Comparison of ENCODE assay signal across 8 mouse cellular contexts in genomic region chr4:122885768-122886578, GRCm38 (mm10). TPM values are rescaled to one million over a fixed set of nuclear protein-coding genes. Genes with fewer than 3 reads are reported as not detected.
DNase-seq lines count a peak whose midpoint lies in the region; ATAC-seq and TF ChIP-seq lines count a peak whose summit lies in the region.

Cap1 (minus strand) TSS chr4:122886056.

- peak within 1 kb of the TSS; percentile 83 for H3K4me3 ChIP-seq in embryonic facial prominence, embryonic 13.5 days
- peak within 1 kb of the TSS; percentile 70 for H3K4me3 ChIP-seq in kidney, adult 2 months (ENCODE audit: insufficient read depth, low read depth, low read length)
- H3K4me3 ChIP-seq in limb, embryonic 12.5 days (replicated peaks) = peak within 1 kb of the TSS; percentile 81
- peak within 1 kb of the TSS; percentile 80 for H3K4me3 ChIP-seq in midbrain, embryonic 15.5 days
- H3K4me3 ChIP-seq in spleen, adult 2 months (ENCODE audit: extremely low read depth, insufficient read depth, insufficient read length) = peak within 1 kb of the TSS; percentile 83

- no peaks in the 10 kb centered on the region for H3K27me3 ChIP-seq in embryonic facial prominence, embryonic 13.5 days
- H3K27me3 ChIP-seq in kidney, adult 2 months (replicated peaks; ENCODE audit: control insufficient read depth, insufficient read depth, low read length) = no peaks in the 10 kb centered on the region
- no peaks in the 10 kb centered on the region for H3K27me3 ChIP-seq in limb, embryonic 12.5 days
- H3K27me3 ChIP-seq in midbrain, embryonic 15.5 days (replicated peaks) = no peaks in the 10 kb centered on the region
- no peaks in the 10 kb centered on the region for H3K27me3 ChIP-seq in spleen, adult 2 months (ENCODE audit: control insufficient read depth, insufficient read depth, low read length)

- no peak for TF ChIP-seq CTCF in kidney, adult 2 months (conservative IDR thresholded peaks at IDR 0.05; ENCODE audit: insufficient read depth, insufficient read length, low read depth, low read length)
- no peak for TF ChIP-seq CTCF in spleen, adult 2 months (IDR thresholded peaks at IDR 0.05; ENCODE audit: extremely low read depth, insufficient read depth, insufficient read length, insufficient replicate concordance)

- TF ChIP-seq POLR2A in kidney, adult 2 months (IDR thresholded peaks at IDR 0.05; ENCODE audit: low read depth, low read length) = peak; percentile 75
- peak; percentile 97 for TF ChIP-seq POLR2A in spleen, adult 2 months (IDR thresholded peaks at IDR 0.05; ENCODE audit: low read depth, low read length)

- WGBS in embryonic facial prominence, embryonic 13.5 days = under 1% methylated on average over 49 of the region's 49 CpGs
- under 1% methylated on average over 49 of the region's 49 CpGs for WGBS in kidney, adult 2 months
- under 1% methylated on average over 49 of the region's 49 CpGs for WGBS in limb, embryonic 12.5 days
- WGBS in midbrain, embryonic 15.5 days = 0% methylated on average over 49 of the region's 49 CpGs
- under 1% methylated on average over 49 of the region's 49 CpGs for WGBS in spleen, adult 2 months

- DNase-seq in 3134 (ENCODE audit: extremely low read depth, insufficient read length, low spot score) = peak; percentile 99
- DNase-seq in adrenal gland, postnatal 36 days = peak; percentile 98
- DNase-seq in heart, adult 18-20 months = peak; percentile 98 to 99
- peak; percentile 100 for DNase-seq in kidney, adult 2 months
- peak; percentile 94 to 97 for DNase-seq in spleen, adult 2 months (ENCODE audit: low read depth in 1 of 2, low spot score in 2 of 2)

- ATAC-seq in embryonic facial prominence, embryonic 13.5 days (ENCODE audit: insufficient number of reproducible peaks, insufficient read depth, low FRiP score, low TSS enrichment, low read depth) = peak; percentile 94
- peak; percentile 96 for ATAC-seq in limb, embryonic 12.5 days (ENCODE audit: insufficient number of reproducible peaks, insufficient read depth, low FRiP score, low TSS enrichment, low read depth)
- peak; percentile 96 for ATAC-seq in midbrain, embryonic 15.5 days (replicated peaks)

- H3K4me2 ChIP-seq in embryonic facial prominence, embryonic 13.5 days = peak within 1 kb of the TSS; percentile 83
- peak within 1 kb of the TSS; percentile 85 for H3K4me2 ChIP-seq in limb, embryonic 12.5 days
- peak within 1 kb of the TSS; percentile 90 for H3K4me2 ChIP-seq in midbrain, embryonic 15.5 days

- H3K9me3 ChIP-seq in embryonic facial prominence, embryonic 13.5 days = no peaks in the 10 kb centered on the region
- H3K9me3 ChIP-seq in limb, embryonic 12.5 days = no peaks in the 10 kb centered on the region
- no peaks in the 10 kb centered on the region for H3K9me3 ChIP-seq in midbrain, embryonic 15.5 days

- peaks cover 18% of the 10 kb centered on the region for H3K4me1 ChIP-seq in embryonic facial prominence, embryonic 13.5 days
- peaks cover 25% of the 10 kb centered on the region for H3K4me1 ChIP-seq in kidney, adult 2 months (ENCODE audit: control insufficient read depth, insufficient read depth, low read length)
- peaks cover 19% of the 10 kb centered on the region for H3K4me1 ChIP-seq in limb, embryonic 12.5 days (replicated peaks)
- peaks cover 36% of the 10 kb centered on the region for H3K4me1 ChIP-seq in midbrain, embryonic 15.5 days
- peaks cover 16% of the 10 kb centered on the region for H3K4me1 ChIP-seq in spleen, adult 2 months (ENCODE audit: control insufficient read depth, insufficient read depth, insufficient read length)

- no peaks in the 10 kb centered on the region for H3K36me3 ChIP-seq in embryonic facial prominence, embryonic 13.5 days
- H3K36me3 ChIP-seq in kidney, adult 2 months (ENCODE audit: control insufficient read depth, insufficient read depth, low read length) = no peaks in the 10 kb centered on the region
- no peaks in the 10 kb centered on the region for H3K36me3 ChIP-seq in limb, embryonic 12.5 days
- H3K36me3 ChIP-seq in midbrain, embryonic 15.5 days (replicated peaks) = no peaks in the 10 kb centered on the region
- peaks cover 2% of the 10 kb centered on the region; the same call in 1 of the 2 replicates for H3K36me3 ChIP-seq in spleen, adult 2 months (ENCODE audit: control insufficient read depth, insufficient read depth, low read length)

- H3K9ac ChIP-seq in embryonic facial prominence, embryonic 13.5 days = peak within 1 kb of the TSS; percentile 88
- peak within 1 kb of the TSS; percentile 81 for H3K9ac ChIP-seq in limb, embryonic 12.5 days (replicated peaks)
- H3K9ac ChIP-seq in midbrain, embryonic 15.5 days = peak within 1 kb of the TSS; percentile 82

- peak within 1 kb of the TSS; percentile 99 for H3K27ac ChIP-seq in embryonic facial prominence, embryonic 13.5 days
- H3K27ac ChIP-seq in kidney, adult 2 months (ENCODE audit: insufficient read depth, low read depth, low read length) = peak within 1 kb of the TSS; percentile 99
- H3K27ac ChIP-seq in limb, embryonic 12.5 days = peak within 1 kb of the TSS; percentile 99
- H3K27ac ChIP-seq in midbrain, embryonic 15.5 days = peak within 1 kb of the TSS; percentile 99
- peak within 1 kb of the TSS; percentile 99 for H3K27ac ChIP-seq in spleen, adult 2 months (ENCODE audit: insufficient read depth, low read length)

RNA-seq across cellular contexts. Expression of gene Cap1, which starts in this region (rescaled TPM):
- 100 to 1,000 TPM; 139 to 163 TPM for total RNA-seq in adrenal gland, postnatal 36 days (2021)
- 65.5 and 67.2 TPM in 2 replicates for polyA plus RNA-seq in embryonic facial prominence, embryonic 13.5 days (2015; fragmentation: Nextera tagmentation; extraction: Ambion mirVana)
- 10 to 100 TPM; 46.3 to 52.7 TPM for total RNA-seq in heart, adult 18-20 months (2021)
- polyA plus RNA-seq in kidney, adult 2 months (2012; rRNA removed) = 89.3 and 101 TPM in 2 replicates
- 35.4 and 43.1 TPM in 2 replicates for polyA plus RNA-seq in limb, embryonic 12.5 days (2016; fragmentation: Nextera tagmentation; extraction: Ambion mirVana)
- polyA plus RNA-seq in midbrain, embryonic 15.5 days (2015; fragmentation: Nextera tagmentation; extraction: Ambion mirVana) = 66.9 and 69.4 TPM in 2 replicates
- polyA plus RNA-seq in spleen, adult 2 months (2012; rRNA removed) = 108 and 116 TPM in 2 replicates

Comparison
In these comparisons a context has a peak if more than half of its experiments do, and no peak if none do; other contexts are left out.
1. Peak in every context shown above with its lines: DNase-seq, ATAC-seq, H3K4me3 ChIP-seq and H3K27ac ChIP-seq.